ENCODE assay signal across 9 mouse cellular contexts in the genomic region with DNA sequence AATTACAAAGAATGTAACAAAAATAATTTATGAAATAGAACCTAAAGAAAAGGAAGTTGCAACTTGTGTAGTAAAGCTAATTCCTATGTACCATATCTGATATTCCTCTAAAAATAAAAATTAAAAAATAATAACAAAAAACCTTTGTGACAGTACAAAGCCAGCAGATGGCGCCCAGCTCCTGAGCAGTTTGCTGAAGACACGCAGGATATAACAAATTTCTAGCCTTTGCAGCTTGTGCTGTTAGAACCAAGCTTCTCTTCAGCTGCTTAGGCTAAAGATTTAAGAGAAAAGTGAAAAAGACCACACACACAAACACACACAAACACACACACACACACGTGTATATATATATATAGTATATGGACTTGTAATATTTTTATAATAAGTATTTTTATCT.
A peak's percentile ranks its signal among the peaks of the same experiment; 100 is the strongest.
DNase-seq lines count a peak whose midpoint lies in the region; ATAC-seq and TF ChIP-seq lines count a peak whose summit lies in the region.
"Had no signal": no experiment of that assay in that cellular context is flagged by ENCODE, and none has a peak within 500 bp of the region (broad histone marks: within the 10 kb centered on the region; RNA-seq: fewer than 3 reads in every experiment).

No protein-coding gene starts in this region.

- H3K27ac ChIP-seq in neural tube, embryonic 14.5 days (ENCODE audit: low read depth, low read length): no peak overlapping the region
- no peak overlapping the region for H3K27ac ChIP-seq in liver, postnatal 0 days (ENCODE audit: low read depth)
- H3K27ac ChIP-seq: lung, embryonic 15.5 days had no signal

- H3K27me3 ChIP-seq in neural tube, embryonic 14.5 days (ENCODE audit: control insufficient read depth, insufficient read depth, low read length): no peaks in the 10 kb centered on the region
- no peaks in the 10 kb centered on the region for H3K27me3 ChIP-seq in liver, postnatal 0 days (ENCODE audit: insufficient read depth, low read length)
- H3K27me3 ChIP-seq: lung, embryonic 15.5 days had no signal

- WGBS in neural tube, embryonic 14.5 days: 17% methylated on average over 3 of the region's 3 CpGs
- WGBS in liver, postnatal 0 days (ENCODE audit: insufficient replicate concordance): 23% methylated on average over 3 of the region's 3 CpGs

- ATAC-seq in neural tube, embryonic 14.5 days (ENCODE audit: low read depth): peak; percentile 55; the same call in 1 of the 2 replicates
- ATAC-seq in liver, postnatal 0 days: no peak
- no peak for ATAC-seq in erythroblast, adult 5-6 weeks (replicated peaks; ENCODE audit: low FRiP score, poor library complexity, severe bottlenecking)

- H3K4me1 ChIP-seq in neural tube, embryonic 14.5 days (ENCODE audit: control insufficient read depth, insufficient read depth, low read length): no peaks in the 10 kb centered on the region
- no peaks in the 10 kb centered on the region for H3K4me1 ChIP-seq in liver, postnatal 0 days (ENCODE audit: insufficient read depth)
- H3K4me1 ChIP-seq: lung, embryonic 15.5 days had no signal

- H3K4me3 ChIP-seq in neural tube, embryonic 14.5 days (ENCODE audit: low read depth, low read length): no peak overlapping the region
- H3K4me3 ChIP-seq in liver, postnatal 0 days (ENCODE audit: low read depth, low read length): no peak overlapping the region
- H3K4me3 ChIP-seq: lung, embryonic 15.5 days had no signal

- 0 out of 2 replicates have a peak, but pooled peaks have one; percentile 23 for TF ChIP-seq CTCF in liver, postnatal 0 days (IDR thresholded peaks at IDR 0.05; ENCODE audit: low read depth)

- H3K9me3 ChIP-seq in neural tube, embryonic 14.5 days (ENCODE audit: control insufficient read depth, low read length): no peaks in the 10 kb centered on the region
- H3K9me3 ChIP-seq in liver, postnatal 0 days (ENCODE audit: low read length): no peaks in the 10 kb centered on the region
- H3K9me3 ChIP-seq: lung, embryonic 15.5 days had no signal

- peak; percentile 19 for DNase-seq in cerebellum, adult 9-10 months
- no peak for DNase-seq in cerebellum, adult 11-12 months
- no peak for DNase-seq in neural tube, embryonic 10.5 days (ENCODE audit: extremely low spot score, low spot score)
- peak; percentile 11 to 25 for DNase-seq in frontal cortex, postnatal 25 days (ENCODE audit: low spot score in 2 of 2)
- no peak for DNase-seq in liver, postnatal 0 days
- DNase-seq in urinary bladder, postnatal 36 days (ENCODE audit: low spot score in 2 of 2): no peak

- no peaks in the 10 kb centered on the region for H3K36me3 ChIP-seq in neural tube, embryonic 14.5 days (ENCODE audit: control insufficient read depth, insufficient read depth, low read length)
- H3K36me3 ChIP-seq in liver, postnatal 0 days (replicated peaks; ENCODE audit: insufficient read depth, low read length): no peaks in the 10 kb centered on the region
- H3K36me3 ChIP-seq: lung, embryonic 15.5 days had no signal

- H3K9ac ChIP-seq in neural tube, embryonic 14.5 days (replicated peaks; ENCODE audit: low read depth, low read length): no peak overlapping the region
- H3K9ac ChIP-seq in liver, postnatal 0 days (replicated peaks): no peak overlapping the region
- H3K9ac ChIP-seq: lung, embryonic 15.5 days had no signal

- no peak overlapping the region for H3K4me2 ChIP-seq in neural tube, embryonic 14.5 days (ENCODE audit: low read depth, low read length)
- H3K4me2 ChIP-seq in liver, postnatal 0 days (ENCODE audit: low read depth, low read length): no peak overlapping the region
- H3K4me2 ChIP-seq: lung, embryonic 15.5 days had no signal

- no peak for TF ChIP-seq EP300 in liver, postnatal 0 days (IDR thresholded peaks at IDR 0.05; ENCODE audit: low read depth)

Comparison
In these comparisons a context has a peak if more than half of its experiments do, and no peak if none do; other contexts are left out.
1. DNase-seq: peak in cerebellum, adult 9-10 months (single experiment) and frontal cortex, postnatal 25 days (2 of 2); none in cerebellum, adult 11-12 months (single experiment), neural tube, embryonic 10.5 days (single experiment), liver, postnatal 0 days (single experiment) and urinary bladder, postnatal 36 days (0 of 2).